Mouse (Mus musculus) yolk sac, embryonic 10.5 days (tissue): ENCODE data around the gene Tead2.
"Not testable (repeated sequence)": the region's sequence is repeated elsewhere in the genome, so short reads cannot be mapped to it uniquely, and the experiment has no call there.

Experiments
- DNase-seq: peaks from one replicate; pipeline ENCODE4 v3.0.0-alpha.2; 2017; ENCODE audit warnings: low spot score

Gene Tead2

DNA sequence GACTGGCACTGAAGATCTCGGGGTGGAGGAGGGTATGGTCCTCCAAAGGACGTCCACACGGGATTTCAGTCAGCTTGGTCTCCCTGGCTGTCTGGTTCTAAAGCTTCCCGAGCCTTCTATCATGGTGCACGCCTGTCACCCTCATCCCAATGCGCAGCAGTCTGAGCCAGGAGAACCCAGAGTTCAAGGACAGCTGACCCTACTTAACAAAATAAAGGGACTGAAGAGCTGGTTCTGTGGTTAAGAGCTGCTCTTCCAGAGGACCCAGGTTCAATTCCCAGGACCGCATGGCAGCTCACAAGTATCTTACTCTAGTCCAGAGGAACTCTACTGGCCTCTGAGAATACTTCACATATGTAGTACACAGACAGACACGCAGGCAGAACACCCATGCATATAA lies 13.5 kb downstream of the Tead2 start:
- DNase-seq: no peak

DNA sequence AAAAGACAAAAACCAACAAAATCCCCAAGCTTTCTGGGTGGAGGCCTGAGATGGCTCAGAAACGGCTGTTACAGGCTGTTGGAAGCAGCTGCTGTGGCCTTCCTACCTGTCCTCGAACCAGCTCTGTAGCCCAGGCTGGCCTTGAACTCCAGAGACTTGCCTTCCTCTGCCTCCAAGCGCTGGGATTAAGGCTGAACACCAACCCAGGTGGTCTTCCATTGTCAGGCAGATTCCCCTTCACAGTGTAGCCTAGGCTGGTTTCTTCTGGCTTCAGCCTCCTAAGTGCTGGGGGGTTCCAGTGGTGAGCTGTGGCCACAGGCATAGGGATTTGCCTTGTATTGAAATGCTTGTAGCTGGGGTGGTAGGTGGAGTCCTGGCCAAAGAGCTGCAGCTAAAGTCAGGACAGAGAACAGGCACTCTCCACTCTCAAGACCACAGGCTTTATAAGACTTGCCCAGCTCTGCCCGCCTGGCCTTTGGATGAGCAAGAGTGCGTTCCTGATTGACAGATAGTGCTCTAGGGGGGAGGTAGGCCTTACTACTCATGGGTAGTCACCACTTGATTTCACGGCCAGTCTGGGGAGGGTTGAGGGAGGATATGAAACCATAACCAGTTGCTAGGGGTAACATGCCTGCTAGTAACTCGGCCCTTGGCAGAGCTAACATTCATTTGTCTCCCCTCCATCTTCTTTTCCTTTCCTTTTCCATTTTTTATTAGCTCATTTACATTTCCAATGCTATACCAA lies 14.1 kb downstream of the Tead2 start:
- no peak for DNase-seq

DNA sequence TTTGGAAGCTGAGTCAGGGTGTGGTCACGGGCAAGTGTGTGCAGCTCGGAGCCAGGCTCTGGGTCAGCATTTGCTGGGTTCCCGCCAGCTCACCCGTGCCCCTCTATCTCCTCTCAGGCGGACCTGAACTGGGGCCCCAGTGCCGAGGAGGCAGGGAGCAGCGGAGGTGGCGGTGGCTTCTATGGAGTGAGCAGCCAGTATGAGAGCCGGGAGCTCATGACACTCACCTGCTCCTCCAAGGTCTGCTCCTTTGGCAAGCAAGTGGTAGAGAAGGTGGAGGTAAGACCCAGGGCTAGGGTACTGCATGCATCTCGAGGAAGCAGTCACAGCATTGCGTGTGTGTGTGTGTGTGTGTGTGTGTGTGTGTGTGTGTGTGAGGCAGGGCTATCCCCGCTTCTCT lies 15.6 kb downstream of the Tead2 start:
- no peak for DNase-seq

DNA sequence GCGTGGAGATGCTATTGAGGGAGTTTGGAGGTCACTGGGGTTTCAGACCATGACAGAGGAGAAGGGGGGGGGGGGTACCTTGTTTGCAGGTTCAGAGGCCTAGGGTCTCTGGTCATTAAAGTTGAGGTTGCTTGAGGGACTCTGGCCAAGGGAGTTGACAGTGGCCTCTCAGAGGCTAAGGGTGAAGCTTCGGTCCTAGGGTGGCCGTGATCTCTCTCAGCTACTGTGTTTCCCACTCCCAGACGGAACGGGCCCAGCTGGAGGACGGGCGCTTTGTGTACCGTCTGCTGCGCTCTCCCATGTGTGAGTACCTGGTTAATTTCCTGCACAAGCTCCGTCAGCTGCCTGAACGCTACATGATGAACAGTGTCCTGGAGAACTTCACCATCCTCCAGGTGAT lies 16.4 kb downstream of the Tead2 start:
- DNase-seq: no peak

DNA sequence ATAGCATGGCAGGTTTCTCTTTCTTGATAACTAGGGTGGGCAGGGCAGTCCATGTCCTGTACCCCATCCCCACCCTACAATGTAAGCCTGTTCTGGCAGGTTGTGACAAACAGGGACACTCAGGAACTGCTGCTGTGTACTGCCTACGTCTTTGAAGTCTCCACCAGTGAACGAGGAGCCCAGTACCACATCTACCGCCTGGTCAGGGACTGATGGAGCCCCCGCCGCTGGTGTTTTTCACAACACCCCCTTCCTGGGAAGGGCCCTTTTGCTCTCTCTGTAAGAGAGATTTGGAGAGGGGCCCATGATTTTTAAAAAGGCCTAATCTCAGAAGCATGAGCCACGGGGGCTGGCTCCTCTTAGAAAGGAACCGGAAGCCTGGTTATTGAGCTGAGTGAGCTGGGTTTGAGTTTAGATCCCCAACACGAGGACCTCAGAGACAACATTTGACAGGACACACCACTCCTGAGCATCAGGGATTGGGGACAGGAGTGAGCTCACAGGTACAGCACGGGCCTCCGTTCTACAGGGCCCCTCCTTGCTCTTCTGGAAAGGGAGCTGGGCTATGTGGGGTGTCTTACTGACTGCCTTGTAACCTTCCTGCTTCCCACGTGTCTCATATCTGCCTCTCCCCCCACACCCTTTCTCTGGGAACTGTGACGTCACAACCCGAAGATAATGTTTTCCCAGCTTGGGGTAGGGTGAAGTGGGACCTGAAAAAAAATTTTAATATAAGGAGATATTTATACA lies 17.3 kb downstream of the Tead2 start:
- no peak for DNase-seq

DNA sequence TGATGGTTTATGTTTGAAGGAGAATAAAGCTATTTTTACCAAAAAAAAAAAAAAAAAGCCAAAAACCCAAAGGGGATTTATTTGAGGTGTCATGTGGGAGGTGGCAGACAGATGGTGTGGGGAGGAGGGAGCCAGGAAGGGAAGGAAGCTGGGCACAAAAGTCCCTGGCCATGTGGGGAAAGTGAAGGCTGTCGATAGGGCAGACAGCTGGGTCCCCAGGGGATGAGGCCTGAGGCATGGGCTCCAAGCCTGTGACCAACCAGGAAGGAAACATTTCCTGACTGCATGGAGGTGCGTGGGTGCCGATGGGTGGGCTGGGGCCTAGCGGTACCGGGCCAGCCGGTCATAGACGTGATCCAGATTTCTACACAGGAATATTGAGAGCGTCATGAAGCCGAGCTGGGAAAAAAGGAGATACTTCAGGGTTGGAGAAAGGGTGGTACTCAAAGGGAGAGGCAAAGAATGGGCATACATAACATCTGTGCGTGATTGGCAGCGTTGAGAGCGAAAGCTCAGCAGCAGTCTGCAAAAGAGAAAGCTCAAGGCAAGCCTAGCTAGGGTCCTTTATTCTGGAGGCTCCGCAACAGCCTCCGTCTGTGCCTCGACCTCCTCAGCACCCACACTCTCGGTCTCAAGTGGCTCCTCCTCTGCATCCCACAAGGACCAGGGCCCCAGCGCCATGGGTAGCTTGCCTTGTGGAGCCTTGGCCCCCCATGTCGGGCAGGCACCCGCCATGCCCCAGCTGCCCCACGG lies 18.2 kb downstream of the Tead2 start:
- DNase-seq: no peak

DNA sequence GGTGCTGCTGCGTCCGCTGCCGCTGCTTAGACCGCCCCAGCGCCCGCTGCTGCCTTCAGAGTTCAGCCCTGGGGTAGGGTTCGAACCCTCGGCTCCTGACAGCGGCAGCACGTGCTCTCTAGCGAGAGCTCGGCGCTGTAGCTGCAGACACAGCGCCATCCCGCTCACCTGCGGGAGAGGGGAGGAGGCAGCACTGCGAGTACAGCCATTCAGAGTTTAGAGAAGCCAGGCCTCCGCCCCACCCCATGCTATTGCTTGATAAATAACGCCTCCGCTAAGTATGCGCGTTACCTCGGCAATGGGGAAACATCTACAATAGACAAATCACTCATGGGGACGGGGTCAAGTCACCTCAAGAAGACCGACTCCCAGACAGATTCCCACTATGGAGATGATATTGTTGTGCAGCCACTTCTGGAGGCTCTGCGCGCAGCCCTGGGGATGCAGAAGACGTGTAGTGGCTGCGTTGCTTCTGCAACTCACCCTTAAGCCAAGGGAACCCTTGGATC lies 18.8 kb downstream of the Tead2 start:
- peak; percentile 27 for DNase-seq

DNA sequence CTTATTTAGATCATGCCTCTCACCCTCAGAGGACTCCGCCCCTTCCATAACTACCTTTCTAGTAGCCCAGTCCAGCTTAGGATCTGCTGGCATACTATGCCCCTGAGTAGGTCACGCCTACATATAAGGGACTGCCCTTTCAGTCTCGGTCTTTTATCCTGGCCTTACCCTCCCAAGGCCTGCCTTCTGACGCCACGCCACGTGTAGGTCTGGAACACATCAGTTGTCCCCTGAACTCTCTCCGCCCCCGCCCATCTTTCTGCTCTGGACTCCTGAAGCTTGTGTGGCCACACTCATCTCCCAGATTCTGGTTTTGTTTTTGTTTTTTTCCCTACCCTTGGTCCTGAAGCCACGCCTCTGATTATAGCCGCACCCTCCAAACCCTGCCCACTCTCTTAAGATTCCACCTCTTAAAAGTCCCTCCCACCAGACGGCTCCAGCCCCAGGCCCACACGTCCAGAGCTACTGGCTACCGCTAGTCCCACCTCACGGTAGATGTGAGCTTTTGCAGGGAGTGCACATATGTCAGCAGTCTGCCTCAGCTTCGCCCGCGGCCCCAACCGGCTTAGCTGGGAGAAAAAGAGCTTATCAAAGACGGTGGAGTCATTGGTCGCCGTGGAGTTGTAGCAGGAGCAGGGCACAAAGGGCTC lies 19.5 kb downstream of the Tead2 start:
- DNase-seq: peak; percentile 76

DNA sequence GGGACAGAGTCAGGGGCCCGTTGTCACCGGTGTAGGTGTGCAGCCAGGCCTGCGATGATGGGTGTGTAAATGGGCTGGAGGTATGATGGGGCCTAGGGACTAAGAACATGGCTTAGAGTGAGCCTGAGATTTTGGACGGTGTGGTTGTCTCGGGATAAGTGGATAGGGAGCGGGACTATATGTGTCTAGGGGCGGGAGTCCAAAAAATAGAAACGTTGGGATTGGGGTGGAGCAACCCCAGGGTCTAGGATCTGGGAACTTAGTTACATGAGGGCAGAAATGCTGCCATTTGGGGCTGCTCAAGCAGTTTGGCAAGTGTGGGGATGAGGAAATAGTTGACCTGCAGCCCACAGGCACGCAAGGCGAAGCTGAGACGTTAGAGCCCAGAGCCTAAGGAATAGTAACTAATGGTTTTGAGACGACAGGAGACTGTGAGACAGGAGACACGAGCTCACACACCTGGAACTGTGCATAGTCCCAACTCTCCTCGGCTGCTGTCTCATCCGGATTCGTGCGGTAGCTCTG lies 20.2 kb downstream of the Tead2 start:
- DNase-seq: no peak

DNA sequence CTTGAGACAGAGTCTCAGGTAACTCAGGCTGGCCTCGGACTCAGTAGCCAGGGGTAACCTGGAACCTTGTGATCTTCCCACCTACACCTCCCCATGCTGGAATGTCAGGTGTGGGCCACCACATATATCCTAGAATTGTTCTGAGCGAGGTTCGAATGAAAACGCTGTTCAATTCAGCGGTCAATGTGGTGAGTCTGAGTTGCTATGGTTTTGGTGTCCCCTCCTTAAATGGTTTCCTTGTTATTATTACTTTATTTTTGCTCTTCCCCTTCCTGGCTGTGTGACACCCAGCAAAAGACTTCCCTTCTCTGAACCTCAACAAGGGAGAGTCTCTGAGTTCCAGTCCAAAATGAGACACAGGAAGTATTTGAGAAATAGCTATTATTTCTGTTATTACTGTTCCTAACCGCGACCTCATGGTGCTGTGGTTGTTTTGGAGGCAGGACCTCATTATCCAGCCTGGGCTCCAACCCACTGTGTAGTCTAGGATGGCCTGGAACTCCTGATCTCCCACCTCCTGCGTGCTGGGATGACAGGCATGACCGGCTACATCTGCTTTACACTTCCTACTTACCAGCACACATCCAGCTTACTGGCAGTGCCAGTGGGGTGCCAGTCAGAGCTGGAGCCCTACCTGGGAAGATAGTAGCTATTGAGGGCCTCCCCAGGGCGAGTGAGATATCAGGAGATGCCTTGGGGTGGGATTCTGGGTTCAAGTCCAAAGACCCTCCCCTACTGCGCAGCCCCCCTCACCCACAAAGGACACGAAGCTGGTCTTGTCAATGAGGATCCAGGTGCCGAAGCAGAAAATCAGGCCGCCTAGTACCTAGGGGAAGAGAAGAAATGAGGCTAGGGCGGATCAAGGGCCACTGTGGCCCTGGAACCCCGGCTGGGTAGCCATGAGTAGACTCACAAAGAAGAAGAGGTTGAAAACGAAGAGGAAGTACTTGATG lies 22.5 kb downstream of the Tead2 start:
- DNase-seq: no peak

DNA sequence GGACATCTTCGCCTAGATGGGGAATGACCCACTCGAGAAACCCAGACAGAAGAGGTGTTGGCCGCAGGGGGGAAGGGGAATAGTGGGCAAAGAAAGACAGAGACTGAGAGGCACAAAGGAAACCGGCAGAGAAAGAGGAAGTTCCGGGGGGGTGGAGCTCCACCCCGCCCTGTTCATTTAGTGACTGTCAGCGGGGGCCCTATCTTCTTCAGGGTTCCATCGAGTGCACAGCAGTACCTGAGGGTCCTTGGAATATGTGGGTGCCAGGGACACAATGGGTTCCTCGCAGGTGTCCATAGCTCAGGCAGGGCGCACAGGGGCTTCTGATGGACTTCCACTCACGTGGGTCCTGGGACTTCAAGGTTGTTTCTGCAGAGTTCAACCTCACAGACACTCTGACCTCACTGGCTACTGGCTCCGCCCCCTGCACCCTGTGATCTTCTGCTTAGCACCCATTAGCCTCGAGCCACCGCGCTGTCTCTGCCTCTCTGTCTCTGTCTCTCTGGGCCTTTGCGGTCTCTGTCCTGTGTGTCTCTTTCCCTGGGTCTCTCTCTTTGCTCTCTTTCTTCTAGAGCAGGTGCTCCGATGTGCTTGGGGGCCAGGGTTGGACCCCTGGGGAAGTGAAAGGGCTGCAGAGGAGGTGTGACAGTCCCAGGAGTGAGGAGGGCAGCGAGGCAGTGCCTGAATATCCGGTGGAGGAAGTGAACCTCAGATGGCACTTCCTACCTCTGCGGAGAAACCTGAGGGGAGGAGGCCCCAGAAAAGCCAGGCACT lies 23.4 kb downstream of the Tead2 start, which contains the start of gene Cd37:
TSS of gene Cd37 (minus strand) at position 393 of the 774 bp plus-strand sequence.
- no peak for DNase-seq

DNA sequence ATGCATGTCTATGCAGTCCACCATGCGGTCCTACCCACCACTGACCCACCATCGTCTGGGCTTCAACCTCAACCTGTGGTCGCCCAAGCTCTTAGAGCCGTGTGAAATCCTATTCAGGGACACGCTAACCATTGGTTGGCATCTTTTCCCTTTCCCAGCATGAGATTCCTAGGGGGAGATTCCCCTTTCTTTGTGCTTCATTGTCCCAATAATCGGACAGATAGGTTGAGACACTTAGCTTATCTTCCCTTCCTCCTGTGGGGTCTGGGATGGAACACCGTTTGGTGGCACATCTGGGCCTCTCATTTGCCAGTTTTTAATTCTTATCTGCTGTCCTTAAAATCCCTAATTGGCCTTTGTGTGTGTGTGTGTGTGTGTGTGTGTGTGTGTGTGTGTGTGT lies 24.6 kb downstream of the Tead2 start:
- DNase-seq: no peak

DNA sequence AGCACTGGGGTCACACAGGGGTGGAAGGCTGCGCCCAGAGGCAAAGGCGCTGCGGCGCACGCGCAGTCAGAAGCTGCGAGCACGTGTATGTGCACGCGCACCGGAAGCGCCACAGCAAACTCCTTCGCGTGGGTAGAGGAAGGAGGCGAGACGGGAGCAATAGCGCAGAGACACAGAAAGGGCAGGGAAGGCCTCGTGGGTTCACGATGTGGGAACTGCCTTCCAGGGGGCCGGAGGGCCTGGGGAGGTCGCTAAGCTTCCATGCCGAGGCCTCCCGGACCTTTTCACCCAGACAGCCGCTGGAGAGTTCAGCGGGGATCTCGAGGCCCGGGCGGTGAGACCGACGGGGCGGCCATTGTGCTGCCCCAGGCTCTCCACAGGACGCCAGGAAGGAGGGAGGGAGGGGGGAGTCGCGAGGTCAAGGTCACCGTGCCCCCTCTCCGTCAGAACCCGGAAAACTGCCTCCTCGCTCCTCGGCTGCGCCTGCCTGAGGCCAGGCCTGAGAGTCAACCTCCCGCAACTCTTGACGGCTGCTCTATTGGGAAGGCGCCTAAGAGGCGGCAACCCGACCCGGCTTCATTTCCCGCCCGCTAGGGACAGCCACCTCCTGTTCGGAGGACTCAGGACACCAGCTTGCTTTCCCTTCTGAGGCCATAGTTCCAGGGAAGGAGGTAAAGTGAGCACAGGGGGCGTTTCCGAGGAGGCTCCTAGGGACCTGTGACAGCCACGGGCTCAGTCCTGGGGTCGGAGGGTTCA lies 25.3 kb downstream of the Tead2 start, which contains the start of gene Slc6a16:
TSS of gene Slc6a16 (plus strand) at position 453 of the 756 bp plus-strand sequence.
- DNase-seq: peak; percentile 50

DNA sequence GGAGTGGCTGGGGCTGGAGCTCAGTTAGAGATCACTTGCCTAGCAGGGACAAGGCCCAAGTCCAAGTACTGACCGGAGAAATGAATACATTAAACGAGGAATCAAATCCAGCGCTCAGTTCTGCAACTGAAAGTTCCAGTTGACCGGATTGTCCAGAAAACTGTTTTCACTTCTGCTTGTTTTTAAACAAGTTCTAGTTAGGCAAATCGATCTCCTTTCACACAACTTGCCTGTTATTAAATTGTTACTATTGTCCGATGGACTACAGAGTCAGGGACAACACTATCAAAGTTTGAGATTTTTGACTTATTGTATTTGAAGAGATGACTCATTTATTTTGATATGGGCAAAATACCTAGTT lies 25.8 kb downstream of the Tead2 start:
- no peak for DNase-seq

DNA sequence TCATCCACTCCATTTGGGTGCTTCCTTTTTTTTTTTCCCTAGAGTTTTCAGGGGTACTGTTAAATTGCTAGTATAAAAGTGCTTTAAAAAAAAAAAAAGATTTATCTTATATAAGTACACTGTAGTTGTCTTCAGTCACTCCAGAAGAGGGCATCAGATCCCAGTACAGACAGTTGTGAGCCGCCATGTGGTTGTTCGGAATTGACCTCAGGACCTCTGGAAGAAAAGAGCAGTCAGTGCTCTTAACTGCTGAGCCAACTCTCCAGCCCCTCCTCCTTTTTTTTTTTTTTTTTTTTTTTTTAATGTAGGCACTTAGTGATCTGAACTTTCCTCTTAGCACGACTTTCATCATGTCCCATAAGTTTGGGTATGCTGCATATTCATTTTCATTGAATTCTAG lies 32.1 kb downstream of the Tead2 start:
- DNase-seq: no peak

DNA sequence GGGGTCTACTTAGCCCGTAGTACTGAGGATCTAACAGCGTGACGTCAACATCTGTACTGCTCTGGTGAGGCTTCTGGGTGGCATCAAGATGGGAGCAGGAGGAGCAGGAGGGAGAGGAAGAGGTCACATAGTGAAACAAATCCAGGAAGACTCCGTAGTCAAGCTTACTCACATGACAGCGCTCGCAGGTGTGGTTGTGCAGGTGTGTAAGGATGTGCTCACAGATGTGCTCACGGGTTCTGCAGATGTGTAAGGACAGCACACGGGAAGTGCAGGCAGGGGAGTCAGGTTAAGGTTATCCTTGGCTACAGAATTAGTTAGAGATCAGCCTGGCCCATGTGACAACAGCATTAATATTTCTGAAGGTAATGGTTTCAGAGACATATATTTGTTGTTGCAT lies 38.3 kb downstream of the Tead2 start:
- DNase-seq: no peak

DNA sequence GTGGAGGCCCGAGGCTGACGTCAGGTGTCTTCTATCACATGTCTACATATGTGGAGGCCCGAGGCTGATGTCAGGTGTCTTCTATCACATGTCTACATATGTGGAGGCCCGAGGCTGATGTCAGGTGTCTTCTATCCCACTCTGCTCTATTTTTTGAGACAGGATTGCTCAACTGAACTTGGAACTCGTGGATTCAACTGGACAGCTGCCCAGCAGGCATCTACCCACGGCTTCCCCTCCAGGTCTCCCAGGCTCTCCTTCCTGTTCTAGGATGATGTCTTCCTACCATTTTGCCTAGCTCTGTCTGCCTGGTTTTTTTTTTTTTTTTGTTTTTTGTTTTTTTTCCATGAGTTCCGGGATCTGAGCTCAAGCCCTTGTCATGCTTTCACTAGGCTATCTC lies 40.3 kb downstream of the Tead2 start:
- not testable (repeated sequence) for DNase-seq

DNA sequence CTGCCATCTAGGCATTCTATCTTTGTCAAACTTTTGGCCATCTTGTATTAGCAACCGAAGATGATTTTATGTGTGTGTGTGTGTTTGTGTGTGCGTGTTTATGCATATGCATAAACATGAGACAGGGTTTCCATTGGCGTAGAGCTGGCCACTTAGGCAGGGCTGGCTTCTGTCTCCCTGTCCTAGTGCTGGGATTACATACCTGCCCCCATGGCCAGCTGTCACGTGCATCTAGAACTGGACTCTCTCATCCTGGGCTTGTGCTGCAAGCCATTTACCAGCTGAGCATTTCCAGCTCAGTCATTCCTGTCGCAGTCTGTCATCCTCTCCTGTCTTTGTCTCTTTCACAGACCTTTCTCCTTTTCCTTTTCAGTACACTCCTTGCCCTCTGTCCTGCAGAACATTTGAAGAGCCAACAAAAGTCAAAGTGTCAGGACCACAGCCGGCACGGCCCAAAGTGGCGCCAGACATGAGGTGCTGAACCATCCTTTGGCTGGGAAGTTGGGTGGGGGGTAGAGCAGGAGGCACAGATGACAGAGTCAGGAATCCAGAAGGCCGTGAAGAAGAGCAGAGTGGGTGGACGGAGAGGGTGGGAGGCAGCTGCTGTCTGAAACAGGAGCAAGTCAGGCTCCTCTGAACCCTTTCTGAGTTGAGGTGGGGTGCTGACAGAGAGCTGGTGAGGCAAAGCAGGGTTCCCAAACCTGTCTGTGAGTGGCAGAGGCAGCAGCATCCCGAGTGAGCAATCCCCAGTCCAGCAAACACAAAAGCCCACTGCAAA lies 41.7 kb downstream of the Tead2 start:
- no peak for DNase-seq
